Mouse (Mus musculus): ENCODE results near the gene Zmat3.

Gene Zmat3

GRCm38 (mm10) chr3:32365546-32366245 is at the start of gene Zmat3:
Gene Zmat3, minus strand, starts transcription at chr3:32366014.
- peak; percentile 90 to 92 for DNase-seq

GRCm38 (mm10) chr3:32414381-32414780 is 48.6 kb upstream of the Zmat3 start:
- no peak for DNase-seq

- no peak for DNase-seq
Observed at GRCm38 (mm10) chr3:32412502-32413044, 46.8 kb upstream of the Zmat3 start.

GRCm38 (mm10) chr3:32408811-32409273 is 43.0 kb upstream of the Zmat3 start:
- no peak for DNase-seq

- no peak for DNase-seq
Observed at GRCm38 (mm10) chr3:32406804-32407203, 41.0 kb upstream of the Zmat3 start.

- DNase-seq, result no peak
Observed at GRCm38 (mm10) chr3:32405699-32406098, 39.9 kb upstream of the Zmat3 start.

GRCm38 (mm10) chr3:32402990-32403885 is 37.4 kb upstream of the Zmat3 start:
- DNase-seq, result peak in 1 of 2 experiments; percentile 47

GRCm38 (mm10) chr3:32401591-32401990 is 35.8 kb upstream of the Zmat3 start:
- DNase-seq, result no peak

- DNase-seq, result peak in 1 of 2 experiments; percentile 9
Observed at GRCm38 (mm10) chr3:32399931-32400330, 34.1 kb upstream of the Zmat3 start.

GRCm38 (mm10) chr3:32399381-32399780 is 33.6 kb upstream of the Zmat3 start:
- no peak for DNase-seq

GRCm38 (mm10) chr3:32398623-32399022 is 32.8 kb upstream of the Zmat3 start:
- DNase-seq, result no peak

GRCm38 (mm10) chr3:32398175-32398538 is 32.3 kb upstream of the Zmat3 start:
- no peak for DNase-seq

- DNase-seq, result peak; percentile 54 to 71
Observed at GRCm38 (mm10) chr3:32397461-32398174, 31.8 kb upstream of the Zmat3 start, which contains the start of gene Pik3ca. Gene Pik3ca, plus strand, starts transcription at chr3:32397671.

- DNase-seq, result peak; percentile 96 to 98
Observed at GRCm38 (mm10) chr3:32396794-32397460, 31.1 kb upstream of the Zmat3 start.

GRCm38 (mm10) chr3:32395771-32396551 is 30.1 kb upstream of the Zmat3 start:
- DNase-seq, result peak; percentile 30 to 53

- no peak for DNase-seq
Observed at GRCm38 (mm10) chr3:32393986-32394385, 28.2 kb upstream of the Zmat3 start.

GRCm38 (mm10) chr3:32392841-32393240 is 27.0 kb upstream of the Zmat3 start:
- DNase-seq, result no peak

- no peak for DNase-seq
Observed at GRCm38 (mm10) chr3:32381556-32381955, 15.7 kb upstream of the Zmat3 start.

GRCm38 (mm10) chr3:32379891-32380290 is 14.1 kb upstream of the Zmat3 start:
- no peak for DNase-seq

- DNase-seq, result no peak
Observed at GRCm38 (mm10) chr3:32373236-32373635, 7.4 kb upstream of the Zmat3 start.

GRCm38 (mm10) chr3:32372470-32372869 is 6.7 kb upstream of the Zmat3 start:
- DNase-seq, result no peak

All from cerebellum, adult 18-20 months (tissue).